Mouse (Mus musculus) bone marrow, adult 2 months (tissue): ENCODE measurements around the gene Rps8.

ENCODE experiments used
- CTCF ChIP-seq: fragments of 200-500 bp; IDR thresholded peaks from 2 replicates; pipeline ENCODE4 v1.5.1; 2011; ENCODE audit warnings: low read length, control low read depth; ENCODE audit not compliant: control insufficient read depth, insufficient read depth
- POLR2A ChIP-seq: fragments of 200-500 bp; IDR thresholded peaks from 2 replicates; pipeline ENCODE4 v1.6.1; 2011; ENCODE audit warnings: low read depth, mild to moderate bottlenecking, control low read depth, low read length, borderline replicate concordance; ENCODE audit not compliant: control insufficient read depth

DNA sequence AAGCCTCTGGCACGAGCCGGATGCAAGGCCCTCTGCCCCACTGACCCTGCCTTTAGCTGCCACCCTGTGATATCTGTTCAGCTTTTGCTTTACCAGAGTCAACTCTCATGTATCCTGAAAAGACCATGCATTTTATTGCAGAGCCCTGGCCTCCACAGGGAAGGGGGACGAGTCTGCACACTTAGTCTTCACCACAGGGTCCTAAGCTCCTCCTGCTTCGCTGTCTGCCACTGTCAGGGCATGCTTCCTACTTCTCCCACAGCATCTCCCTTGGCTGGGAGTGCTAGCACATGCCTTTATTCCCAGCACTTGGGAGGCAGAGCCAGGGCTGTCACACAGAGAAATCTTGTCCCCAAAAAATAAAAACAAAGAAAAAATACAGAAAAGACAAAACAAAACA, 5.1 kb upstream of the Rps8 start:
- TF ChIP-seq CTCF = no peak
- TF ChIP-seq POLR2A = no peak
